Mouse (Mus musculus): Measurements from ENCODE around the gene Snx27. TPM values are rescaled to one million over a fixed set of nuclear protein-coding genes. Genes with fewer than 3 reads are reported as not detected.

The Snx27 gene
- polyA plus RNA-seq, 1 experiment from 2014 or later = 95.0 TPM

GRCm38 (mm10) chr3:94611834-94612233 is 29.3 kb upstream of the Snx27 start:
- Histone ChIP-seq H3K27ac (ENCODE audit: low read depth, low read length) (no peak overlapping the region), H3K36me3 (ENCODE audit: control insufficient read depth, insufficient read depth, low read length) (no peaks in the 10 kb centered on the region), H3K4me3 (ENCODE audit: low read length) (no peak overlapping the region), H3K4me2 (ENCODE audit: low read length) (no peak overlapping the region), H3K4me1 (ENCODE audit: control insufficient read depth, insufficient read depth, low read depth, low read length) (peaks cover 2% of the 10 kb centered on the region; the same call in 1 of the 2 replicates), H3K9me3 (ENCODE audit: control insufficient read depth, low read length) (no peaks in the 10 kb centered on the region), H3K9ac (ENCODE audit: low read depth, low read length) (no peak overlapping the region), H3K27me3 (replicated peaks; ENCODE audit: control insufficient read depth, insufficient read depth, low read length) (no peaks in the 10 kb centered on the region)
- no peak for ATAC-seq
- WGBS = 81% methylated on average over 5 of the region's 5 CpGs

- WGBS = 60% methylated on average over 4 of the region's 4 CpGs
- no peak overlapping the region for H3K4me3 ChIP-seq (ENCODE audit: low read length)
- ATAC-seq = peak; percentile 64; the same call in 1 of the 2 replicates
- no peak overlapping the region for H3K27ac ChIP-seq (ENCODE audit: low read depth, low read length)
- H3K4me1 ChIP-seq (ENCODE audit: control insufficient read depth, insufficient read depth, low read depth, low read length) = peaks cover 2% of the 10 kb centered on the region; the same call in 1 of the 2 replicates
- no peaks in the 10 kb centered on the region for H3K27me3 ChIP-seq (replicated peaks; ENCODE audit: control insufficient read depth, insufficient read depth, low read length)
- H3K4me2 ChIP-seq (ENCODE audit: low read length) = no peak overlapping the region
- no peaks in the 10 kb centered on the region for H3K36me3 ChIP-seq (ENCODE audit: control insufficient read depth, insufficient read depth, low read length)
- H3K9me3 ChIP-seq (ENCODE audit: control insufficient read depth, low read length) = no peaks in the 10 kb centered on the region
- H3K9ac ChIP-seq (ENCODE audit: low read depth, low read length) = no peak overlapping the region
Observed at GRCm38 (mm10) chr3:94611343-94611742, 28.8 kb upstream of the Snx27 start.

GRCm38 (mm10) chr3:94610581-94610980 is 28.1 kb upstream of the Snx27 start:
- no peak overlapping the region for H3K9ac ChIP-seq (ENCODE audit: low read depth, low read length)
- H3K27me3 ChIP-seq (replicated peaks; ENCODE audit: control insufficient read depth, insufficient read depth, low read length) = no peaks in the 10 kb centered on the region
- H3K27ac ChIP-seq (ENCODE audit: low read depth, low read length) = no peak overlapping the region
- no peak overlapping the region for H3K4me3 ChIP-seq (ENCODE audit: low read length)
- WGBS = 78% methylated on average over 2 of the region's 2 CpGs
- H3K4me1 ChIP-seq (ENCODE audit: control insufficient read depth, insufficient read depth, low read depth, low read length) = peaks cover 2% of the 10 kb centered on the region; the same call in 1 of the 2 replicates
- ATAC-seq = no peak
- no peak overlapping the region for H3K4me2 ChIP-seq (ENCODE audit: low read length)
- no peaks in the 10 kb centered on the region for H3K9me3 ChIP-seq (ENCODE audit: control insufficient read depth, low read length)
- no peaks in the 10 kb centered on the region for H3K36me3 ChIP-seq (ENCODE audit: control insufficient read depth, insufficient read depth, low read length)

GRCm38 (mm10) chr3:94609621-94610020 is 27.1 kb upstream of the Snx27 start:
- 93% methylated on average over 3 of the region's 3 CpGs for WGBS
- H3K27me3 ChIP-seq (replicated peaks; ENCODE audit: control insufficient read depth, insufficient read depth, low read length) = no peaks in the 10 kb centered on the region
- no peaks in the 10 kb centered on the region for H3K36me3 ChIP-seq (ENCODE audit: control insufficient read depth, insufficient read depth, low read length)
- no peaks in the 10 kb centered on the region for H3K9me3 ChIP-seq (ENCODE audit: control insufficient read depth, low read length)
- no peak overlapping the region for H3K27ac ChIP-seq (ENCODE audit: low read depth, low read length)
- H3K4me3 ChIP-seq (ENCODE audit: low read length) = no peak overlapping the region
- no peak overlapping the region for H3K9ac ChIP-seq (ENCODE audit: low read depth, low read length)
- no peak for ATAC-seq
- H3K4me2 ChIP-seq (ENCODE audit: low read length) = no peak overlapping the region
- peaks cover 2% of the 10 kb centered on the region; the same call in 1 of the 2 replicates for H3K4me1 ChIP-seq (ENCODE audit: control insufficient read depth, insufficient read depth, low read depth, low read length)

- no peak overlapping the region for H3K4me2 ChIP-seq (ENCODE audit: low read length)
- H3K9me3 ChIP-seq (ENCODE audit: control insufficient read depth, low read length) = no peaks in the 10 kb centered on the region
- H3K36me3 ChIP-seq (ENCODE audit: control insufficient read depth, insufficient read depth, low read length) = no peaks in the 10 kb centered on the region
- no peak overlapping the region for H3K4me3 ChIP-seq (ENCODE audit: low read length)
- peak; percentile 48; the same call in 1 of the 2 replicates for ATAC-seq
- H3K9ac ChIP-seq (ENCODE audit: low read depth, low read length) = no peak overlapping the region
- H3K27ac ChIP-seq (ENCODE audit: low read depth, low read length) = no peak overlapping the region
- no peaks in the 10 kb centered on the region for H3K27me3 ChIP-seq (replicated peaks; ENCODE audit: control insufficient read depth, insufficient read depth, low read length)
- no peaks in the 10 kb centered on the region for H3K4me1 ChIP-seq (ENCODE audit: control insufficient read depth, insufficient read depth, low read depth, low read length)
- 2% methylated on average over 4 of the region's 4 CpGs for WGBS
Observed at GRCm38 (mm10) chr3:94601959-94602358, 19.4 kb upstream of the Snx27 start.

GRCm38 (mm10) chr3:94597224-94597779 is 14.8 kb upstream of the Snx27 start:
- no peak overlapping the region for H3K4me2 ChIP-seq (ENCODE audit: low read length)
- H3K4me1 ChIP-seq (ENCODE audit: control insufficient read depth, insufficient read depth, low read depth, low read length) = no peaks in the 10 kb centered on the region
- no peaks in the 10 kb centered on the region for H3K27me3 ChIP-seq (replicated peaks; ENCODE audit: control insufficient read depth, insufficient read depth, low read length)
- no peak for ATAC-seq
- H3K27ac ChIP-seq (ENCODE audit: low read depth, low read length) = no peak overlapping the region
- no peak overlapping the region for H3K9ac ChIP-seq (ENCODE audit: low read depth, low read length)
- H3K36me3 ChIP-seq (ENCODE audit: control insufficient read depth, insufficient read depth, low read length) = no peaks in the 10 kb centered on the region
- no peaks in the 10 kb centered on the region; the same call in 1 of the 2 replicates for H3K9me3 ChIP-seq (ENCODE audit: control insufficient read depth, low read length)
- H3K4me3 ChIP-seq (ENCODE audit: low read length) = no peak overlapping the region
- WGBS = 70% methylated on average over 3 of the region's 3 CpGs

GRCm38 (mm10) chr3:94595871-94596287 is 13.4 kb upstream of the Snx27 start:
- Histone ChIP-seq H3K27me3 (replicated peaks; ENCODE audit: control insufficient read depth, insufficient read depth, low read length) (no peaks in the 10 kb centered on the region), H3K27ac (ENCODE audit: low read depth, low read length) (no peak overlapping the region), H3K9ac (ENCODE audit: low read depth, low read length) (no peak overlapping the region), H3K4me2 (ENCODE audit: low read length) (no peak overlapping the region), H3K4me1 (ENCODE audit: control insufficient read depth, insufficient read depth, low read depth, low read length) (no peaks in the 10 kb centered on the region), H3K9me3 (ENCODE audit: control insufficient read depth, low read length) (no peaks in the 10 kb centered on the region; the same call in 1 of the 2 replicates), H3K36me3 (ENCODE audit: control insufficient read depth, insufficient read depth, low read length) (no peaks in the 10 kb centered on the region), H3K4me3 (ENCODE audit: low read length) (no peak overlapping the region)
- 89% methylated on average over 6 of the region's 6 CpGs for WGBS
- ATAC-seq = no peak

GRCm38 (mm10) chr3:94591066-94591465 is 8.6 kb upstream of the Snx27 start:
- Histone ChIP-seq H3K27me3 (replicated peaks; ENCODE audit: control insufficient read depth, insufficient read depth, low read length) (no peaks in the 10 kb centered on the region), H3K36me3 (ENCODE audit: control insufficient read depth, insufficient read depth, low read length) (no peaks in the 10 kb centered on the region), H3K9me3 (ENCODE audit: control insufficient read depth, low read length) (no peaks in the 10 kb centered on the region; the same call in 1 of the 2 replicates), H3K9ac (ENCODE audit: low read depth, low read length) (no peak overlapping the region), H3K4me3 (ENCODE audit: low read length) (no peak overlapping the region), H3K4me2 (ENCODE audit: low read length) (no peak overlapping the region), H3K27ac (ENCODE audit: low read depth, low read length) (no peak overlapping the region), H3K4me1 (ENCODE audit: control insufficient read depth, insufficient read depth, low read depth, low read length) (no peaks in the 10 kb centered on the region)
- WGBS = 83% methylated on average over 5 of the region's 5 CpGs
- ATAC-seq = no peak

GRCm38 (mm10) chr3:94587962-94588361 is 5.4 kb upstream of the Snx27 start:
- ATAC-seq = no peak
- Histone ChIP-seq H3K9ac (ENCODE audit: low read depth, low read length) (no peak overlapping the region), H3K4me2 (ENCODE audit: low read length) (no peak overlapping the region), H3K27ac (ENCODE audit: low read depth, low read length) (no peak overlapping the region), H3K4me3 (ENCODE audit: low read length) (no peak overlapping the region), H3K36me3 (ENCODE audit: control insufficient read depth, insufficient read depth, low read length) (no peaks in the 10 kb centered on the region), H3K4me1 (ENCODE audit: control insufficient read depth, insufficient read depth, low read depth, low read length) (no peaks in the 10 kb centered on the region), H3K27me3 (replicated peaks; ENCODE audit: control insufficient read depth, insufficient read depth, low read length) (no peaks in the 10 kb centered on the region), H3K9me3 (ENCODE audit: control insufficient read depth, low read length) (no peaks in the 10 kb centered on the region)
- 86% methylated on average over 5 of the region's 5 CpGs for WGBS

Data from hindbrain, embryonic 16.5 days (tissue).